Mouse (Mus musculus): ENCODE measurements at regions not wholly inside any gene's neighbourhood (a gene's known extent, or its start where the extent isn't known, plus 50 kb on each side); places are given as distances from the start of the nearest gene placed in this dataset.
A peak's percentile ranks its signal among the peaks of the same experiment; 100 is the strongest.
"Not testable (repeated sequence)": the region's sequence is repeated elsewhere in the genome, so short reads cannot be mapped to it uniquely, and the experiment has no call there.

GRCm38 (mm10) chr1:105900158-105900557, 90.0 kb upstream of the Zcchc2 start:
- no peak for DNase-seq (ENCODE audit: low spot score in 2 of 2)

- DNase-seq (ENCODE audit: low spot score in 2 of 2): no peak
Observed at GRCm38 (mm10) chr1:105900920-105901319, 89.3 kb upstream of the Zcchc2 start.

GRCm38 (mm10) chr1:105903286-105904115, 86.7 kb upstream of the Zcchc2 start:
- DNase-seq (ENCODE audit: low spot score in 2 of 2): no peak

GRCm38 (mm10) chr1:105904737-105905136, 85.5 kb upstream of the Zcchc2 start:
- no peak for DNase-seq (ENCODE audit: low spot score in 2 of 2)

- no peak for DNase-seq (ENCODE audit: low spot score in 2 of 2)
Observed at GRCm38 (mm10) chr1:105905785-105906426, 84.3 kb upstream of the Zcchc2 start.

GRCm38 (mm10) chr1:105906427-105906798, 83.8 kb upstream of the Zcchc2 start:
- DNase-seq (ENCODE audit: low spot score in 2 of 2): no peak

GRCm38 (mm10) chr1:105908029-105908876, 82.0 kb upstream of the Zcchc2 start:
- DNase-seq (ENCODE audit: low spot score in 2 of 2): peak in 1 of 2 experiments; percentile 16

GRCm38 (mm10) chr1:105909121-105909520, 81.1 kb upstream of the Zcchc2 start:
- DNase-seq (ENCODE audit: low spot score in 2 of 2): no peak

- DNase-seq (ENCODE audit: low spot score in 2 of 2): no peak
Observed at GRCm38 (mm10) chr1:105911714-105912113, 78.5 kb upstream of the Zcchc2 start.

GRCm38 (mm10) chr1:105921842-105922241, 68.4 kb upstream of the Zcchc2 start:
- no peak for DNase-seq (ENCODE audit: low spot score in 2 of 2)

- no peak for DNase-seq (ENCODE audit: low spot score in 2 of 2)
Observed at GRCm38 (mm10) chr1:105922586-105922985, 67.6 kb upstream of the Zcchc2 start.

GRCm38 (mm10) chr1:105923001-105923400, 67.2 kb upstream of the Zcchc2 start:
- no peak for DNase-seq (ENCODE audit: low spot score in 2 of 2)

GRCm38 (mm10) chr1:105925617-105926370, 64.4 kb upstream of the Zcchc2 start:
- DNase-seq (ENCODE audit: low spot score in 2 of 2): no peak

GRCm38 (mm10) chr1:105926871-105927270, 63.3 kb upstream of the Zcchc2 start:
- DNase-seq (ENCODE audit: low spot score in 2 of 2): no peak

- no peak for DNase-seq (ENCODE audit: low spot score in 2 of 2)
Observed at GRCm38 (mm10) chr1:105930841-105931240, 59.4 kb upstream of the Zcchc2 start.

GRCm38 (mm10) chr1:105934171-105934570, 56.0 kb upstream of the Zcchc2 start:
- not testable (repeated sequence) for DNase-seq (ENCODE audit: low spot score in 2 of 2)
